Comparison of ENCODE assay signal across 23 mouse cellular contexts in the genomic region with DNA sequence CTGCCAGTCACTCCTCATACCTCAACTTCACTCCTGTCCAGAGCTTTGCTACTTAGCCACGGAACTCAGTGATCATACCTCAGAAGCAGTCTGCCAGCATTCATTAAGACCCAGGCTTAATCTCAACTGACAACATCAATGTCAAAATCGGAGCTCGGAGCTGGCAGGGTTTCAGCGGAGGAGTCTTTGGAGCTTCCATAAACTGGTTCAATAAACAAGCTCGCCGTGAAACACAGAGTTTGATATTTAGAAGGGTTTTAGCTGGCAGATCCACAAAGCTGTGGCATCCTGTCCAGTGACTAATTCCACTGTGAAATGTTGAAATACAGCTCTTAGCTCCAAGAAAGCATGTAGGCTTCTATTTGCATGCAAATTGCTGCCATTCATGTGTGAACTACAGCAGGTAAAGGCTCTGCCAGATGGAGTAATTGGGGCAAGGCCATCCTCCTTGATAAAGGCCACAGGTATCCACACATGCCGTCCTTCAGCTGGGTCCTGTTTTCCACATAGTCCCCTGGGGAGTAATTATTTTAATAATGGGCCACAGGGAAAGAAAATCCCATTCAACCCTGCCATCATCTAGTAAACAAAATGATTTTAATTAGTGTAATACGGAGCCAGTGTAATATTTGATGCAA.
DNase-seq lines count a peak whose midpoint lies in the region; ATAC-seq and TF ChIP-seq lines count a peak whose summit lies in the region.
"Had no signal": no experiment of that assay in that cellular context is flagged by ENCODE, and none has a peak within 500 bp of the region (broad histone marks: within the 10 kb centered on the region; RNA-seq: fewer than 3 reads in every experiment).

No protein-coding gene starts in this region.

- TF ChIP-seq POLR2A in brain, embryonic 14.5 days (IDR thresholded peaks at IDR 0.05; ENCODE audit: borderline replicate concordance, extremely low read depth, insufficient read depth, insufficient read length, poor library complexity, severe bottlenecking), result no peak

- DNase-seq in forebrain, embryonic 10.5 days (ENCODE audit: extremely low spot score, low spot score), result no peak
- peak; percentile 57 for DNase-seq in left cerebral cortex, postnatal 4 days
- no peak for DNase-seq in left cerebral cortex, adult 2 months (ENCODE audit: extremely low spot score in 1 of 2, low spot score in 2 of 2)
- DNase-seq in Muller cell, postnatal 12 days (ENCODE audit: inconsistent ontology term), result peak; percentile 81
- DNase-seq in brain, embryonic 14.5 days (ENCODE audit: low read depth), result peak; percentile 84
- no peak for DNase-seq in gastrocnemius, adult 2 months
- DNase-seq: adrenal gland, adult 8-10 months; cerebellum, adult 9-10 months; heart, postnatal 36 days; kidney, postnatal 36 days; lung, embryonic 14.5 days; lung, postnatal 4 days; right cerebral cortex, postnatal 14 days; thymus, postnatal 25 days had no signal

- H3K4me1 ChIP-seq in forebrain, embryonic 12.5 days, result peaks cover 6% of the 10 kb centered on the region
- peaks cover 7% of the 10 kb centered on the region for H3K4me1 ChIP-seq in forebrain, embryonic 10.5 days
- H3K4me1 ChIP-seq: heart, embryonic 15.5 days; limb, embryonic 15.5 days had no signal

- no peak overlapping the region for H3K27ac ChIP-seq in forebrain, embryonic 12.5 days
- no peak overlapping the region for H3K27ac ChIP-seq in forebrain, embryonic 10.5 days
- H3K27ac ChIP-seq in left cerebral cortex, adult 2 months, result no peak overlapping the region
- no peak overlapping the region for H3K27ac ChIP-seq in gastrocnemius, adult 2 months
- H3K27ac ChIP-seq: heart, embryonic 15.5 days; hindbrain, embryonic 15.5 days; kidney, embryonic 15.5 days; limb, embryonic 15.5 days; liver, embryonic 14.5 days; neural tube, embryonic 15.5 days had no signal

- ATAC-seq in forebrain, embryonic 12.5 days (ENCODE audit: low FRiP score), result peak; percentile 49; the same call in 1 of the 2 replicates
- ATAC-seq: intestine, postnatal 0 days; Patski had no signal

- no peak overlapping the region for H3K4me3 ChIP-seq in forebrain, embryonic 12.5 days (replicated peaks)
- H3K4me3 ChIP-seq in forebrain, embryonic 10.5 days, result no peak overlapping the region
- H3K4me3 ChIP-seq in left cerebral cortex, adult 2 months, result no peak overlapping the region
- H3K4me3 ChIP-seq in gastrocnemius, adult 2 months, result no peak overlapping the region
- H3K4me3 ChIP-seq: heart, embryonic 15.5 days; hindbrain, embryonic 15.5 days; kidney, embryonic 15.5 days; limb, embryonic 15.5 days; neural tube, embryonic 15.5 days had no signal

- no peak overlapping the region for H3K9ac ChIP-seq in forebrain, embryonic 12.5 days
- H3K9ac ChIP-seq: heart, embryonic 15.5 days; hindbrain, embryonic 15.5 days; kidney, embryonic 15.5 days; limb, embryonic 15.5 days; liver, embryonic 14.5 days; lung, embryonic 14.5 days; neural tube, embryonic 15.5 days had no signal

- no peak for TF ChIP-seq CTCF in left cerebral cortex, adult 2 months (IDR thresholded peaks at IDR 0.05)
- TF ChIP-seq CTCF in brain, embryonic 14.5 days (IDR thresholded peaks at IDR 0.05; ENCODE audit: borderline replicate concordance, extremely low read depth, insufficient read depth, insufficient read length), result no peak
- no peak for TF ChIP-seq CTCF in gastrocnemius, adult 2 months (IDR thresholded peaks at IDR 0.05)

- H3K9me3 ChIP-seq in forebrain, embryonic 12.5 days, result no peaks in the 10 kb centered on the region
- H3K9me3 ChIP-seq in forebrain, embryonic 10.5 days, result no peaks in the 10 kb centered on the region
- H3K9me3 ChIP-seq: heart, embryonic 15.5 days; hindbrain, embryonic 15.5 days; kidney, embryonic 15.5 days; limb, embryonic 15.5 days; neural tube, embryonic 15.5 days had no signal

- H3K4me2 ChIP-seq in forebrain, embryonic 12.5 days, result no peak overlapping the region
- H3K4me2 ChIP-seq: heart, embryonic 15.5 days; hindbrain, embryonic 15.5 days; kidney, embryonic 15.5 days; limb, embryonic 15.5 days; lung, embryonic 14.5 days; neural tube, embryonic 15.5 days had no signal

- intact Hi-C loops in left cerebral cortex, postnatal 4 days (cut with DNase I), result no loop called here
- intact Hi-C loops in left cerebral cortex, adult 2 months (cut with DNase I), result no loop called here
- intact Hi-C loops in gastrocnemius, adult 2 months (cut with DNase I), result no loop called here

- H3K36me3 ChIP-seq in forebrain, embryonic 12.5 days (replicated peaks), result no peaks in the 10 kb centered on the region
- H3K36me3 ChIP-seq in forebrain, embryonic 10.5 days (replicated peaks), result no peaks in the 10 kb centered on the region
- H3K36me3 ChIP-seq: heart, embryonic 15.5 days; hindbrain, embryonic 15.5 days; kidney, embryonic 15.5 days; limb, embryonic 15.5 days; neural tube, embryonic 15.5 days had no signal

- WGBS in forebrain, embryonic 12.5 days, result 69% methylated on average over 8 of the region's 8 CpGs
- WGBS in forebrain, embryonic 10.5 days, result 85% methylated on average over 8 of the region's 8 CpGs

- 0 out of 2 replicates have a peak, but pooled peaks cover 4% of the 10 kb centered on the region for H3K27me3 ChIP-seq in forebrain, embryonic 12.5 days
- peaks cover 6% of the 10 kb centered on the region; the same call in 1 of the 2 replicates for H3K27me3 ChIP-seq in forebrain, embryonic 10.5 days (ENCODE audit: poor library complexity, severe bottlenecking)
- H3K27me3 ChIP-seq: heart, embryonic 15.5 days; hindbrain, embryonic 15.5 days; kidney, embryonic 15.5 days; neural tube, embryonic 15.5 days had no signal

Comparison
In these comparisons a context has a peak if more than half of its experiments do, and no peak if none do; other contexts are left out.
1. DNase-seq: peak in left cerebral cortex, postnatal 4 days (single experiment), Muller cell, postnatal 12 days (single experiment) and brain, embryonic 14.5 days (single experiment); none in forebrain, embryonic 10.5 days (single experiment), left cerebral cortex, adult 2 months (0 of 2) and gastrocnemius, adult 2 months (single experiment).